Mouse (Mus musculus): Measurements from ENCODE around the gene Cacna1d.
A peak's percentile ranks its signal among the peaks of the same experiment; 100 is the strongest.

The Cacna1d gene

DNA sequence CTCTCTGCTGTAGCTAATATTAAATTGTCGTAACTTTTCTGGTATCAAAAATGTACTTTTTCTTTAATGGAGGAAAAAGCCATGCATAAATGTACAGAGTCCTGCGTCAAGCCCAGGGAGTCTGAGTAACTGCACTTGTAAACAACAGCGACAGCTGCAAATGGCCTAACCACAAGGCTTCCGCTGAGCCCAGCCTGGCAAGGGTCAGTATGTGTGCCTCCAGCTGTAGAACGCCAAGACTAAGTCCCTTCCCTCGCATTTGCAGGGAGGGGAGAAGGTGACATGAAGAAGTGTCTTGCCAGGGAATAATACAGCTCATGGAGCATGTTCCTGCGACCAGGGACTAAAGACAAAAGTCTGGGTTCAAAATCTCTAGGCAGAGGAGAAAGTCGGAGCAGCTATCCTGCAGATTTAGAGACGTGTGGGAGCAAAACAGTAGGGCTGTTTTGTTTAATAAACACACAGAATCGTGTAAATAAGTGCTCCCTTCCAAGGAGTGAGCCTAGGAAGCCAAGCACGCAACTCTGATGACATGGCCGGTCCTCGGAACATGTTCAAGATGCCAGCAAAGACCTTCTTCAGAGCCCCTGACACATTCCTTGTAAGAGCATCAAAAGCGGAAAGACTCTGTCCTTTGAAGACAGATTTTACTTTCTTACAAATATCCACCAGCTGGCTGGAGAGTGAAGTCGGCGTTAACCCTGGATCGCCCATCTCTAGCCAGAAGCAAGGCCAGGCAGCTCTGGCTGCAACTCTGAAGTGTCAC lies 160.7 kb downstream of the Cacna1d start:
- DNase-seq (ENCODE audit: low spot score in 2 of 2), result no peak

DNA sequence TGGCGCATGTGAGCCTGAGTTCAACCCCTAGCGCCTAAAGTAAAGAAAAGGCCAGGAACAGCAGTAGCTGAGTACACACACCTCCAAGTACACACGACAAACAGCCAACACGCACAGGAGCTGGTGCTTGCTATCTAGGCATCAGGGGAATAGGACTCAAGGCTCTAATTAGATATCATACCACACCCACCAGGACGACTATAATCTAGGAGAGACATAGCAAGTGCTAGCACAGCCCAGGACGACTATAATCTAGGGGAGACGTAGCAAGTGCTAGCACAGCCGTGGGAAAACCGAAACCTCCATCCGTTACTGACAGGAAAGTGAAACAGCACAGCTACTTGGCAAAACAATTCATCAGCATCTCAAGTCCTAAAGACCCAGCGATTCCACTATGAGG lies 162.1 kb downstream of the Cacna1d start:
- no peak for DNase-seq (ENCODE audit: low spot score in 2 of 2)

DNA sequence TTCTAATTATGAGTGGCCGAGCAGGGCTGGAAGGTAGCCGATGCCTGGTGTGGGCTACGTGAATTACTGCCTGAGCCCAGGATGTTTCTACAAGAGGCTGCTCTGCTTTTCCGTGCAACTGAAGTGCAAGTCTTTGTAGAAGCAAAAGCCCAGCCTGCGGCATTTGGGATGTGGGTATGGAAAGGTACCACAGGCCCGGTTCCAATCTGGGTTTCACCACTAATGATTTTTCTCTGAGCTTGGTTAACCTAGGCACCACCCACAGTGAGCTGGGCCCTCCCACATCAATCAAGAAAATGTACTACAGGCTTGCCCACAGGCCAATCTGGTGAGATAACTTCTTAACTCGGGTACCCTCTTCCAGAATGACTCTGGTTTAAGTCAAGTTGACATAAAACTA lies 163.8 kb downstream of the Cacna1d start:
- DNase-seq (ENCODE audit: low spot score in 2 of 2), result no peak

DNA sequence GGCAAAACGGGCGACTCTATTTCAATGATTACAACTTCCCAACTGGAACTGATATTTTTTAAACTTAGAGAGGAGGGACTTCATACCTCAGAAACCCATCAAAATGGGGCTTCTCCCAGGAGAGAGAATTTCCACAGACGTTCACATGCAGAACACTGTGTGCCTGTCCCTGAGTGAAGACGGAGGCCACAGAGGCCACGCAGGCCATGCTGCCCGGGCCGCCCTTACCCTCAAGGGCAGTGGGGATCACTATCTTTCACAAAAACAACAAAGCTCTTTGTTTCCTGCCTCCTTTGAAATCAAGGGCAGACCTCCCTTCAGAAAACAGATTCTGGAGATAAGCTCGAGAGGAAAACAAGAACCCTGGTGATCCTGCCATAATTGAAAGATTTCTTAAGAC lies 164.2 kb downstream of the Cacna1d start:
- no peak for DNase-seq (ENCODE audit: low spot score in 2 of 2)

DNA sequence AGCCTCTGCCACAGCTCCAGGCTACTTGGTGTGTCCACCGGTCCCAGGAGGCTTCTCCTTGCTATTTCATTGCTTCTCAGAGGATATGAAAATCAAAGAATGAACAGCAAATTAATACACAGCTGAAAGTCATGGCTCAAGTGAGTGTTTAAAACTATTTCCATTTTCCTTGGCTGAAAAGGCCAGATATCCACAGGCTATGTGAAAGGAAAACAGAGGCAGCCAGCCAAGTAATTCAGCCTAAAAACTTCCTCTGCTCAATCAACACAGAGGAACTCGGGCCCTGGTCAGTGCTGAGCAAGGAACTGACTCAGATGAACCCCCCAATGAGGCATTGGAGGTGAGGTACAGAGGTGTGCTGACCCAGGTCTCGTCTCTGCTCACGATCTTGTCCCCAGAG lies 165.0 kb downstream of the Cacna1d start:
- DNase-seq (ENCODE audit: low spot score in 2 of 2), result no peak

DNA sequence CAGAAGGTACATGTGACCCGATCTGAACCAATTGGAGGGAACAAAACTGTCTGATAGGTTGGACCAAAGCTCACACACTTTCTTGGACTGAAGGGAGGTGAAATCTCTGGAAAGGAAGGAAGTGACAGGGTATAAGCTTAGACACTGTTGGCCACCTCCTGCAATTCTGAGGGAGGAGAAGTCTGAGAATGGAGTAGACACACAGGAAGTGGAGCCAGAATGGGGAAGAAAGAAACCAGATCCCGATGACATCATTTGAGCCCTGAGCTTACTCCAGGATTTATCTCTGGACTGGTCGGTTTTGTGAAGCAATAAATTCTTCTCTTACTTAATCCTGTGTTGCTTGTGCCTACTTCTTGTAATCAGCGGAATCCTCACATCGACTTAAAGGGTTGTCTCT lies 166.3 kb downstream of the Cacna1d start:
- no peak for DNase-seq (ENCODE audit: low spot score in 2 of 2)

DNA sequence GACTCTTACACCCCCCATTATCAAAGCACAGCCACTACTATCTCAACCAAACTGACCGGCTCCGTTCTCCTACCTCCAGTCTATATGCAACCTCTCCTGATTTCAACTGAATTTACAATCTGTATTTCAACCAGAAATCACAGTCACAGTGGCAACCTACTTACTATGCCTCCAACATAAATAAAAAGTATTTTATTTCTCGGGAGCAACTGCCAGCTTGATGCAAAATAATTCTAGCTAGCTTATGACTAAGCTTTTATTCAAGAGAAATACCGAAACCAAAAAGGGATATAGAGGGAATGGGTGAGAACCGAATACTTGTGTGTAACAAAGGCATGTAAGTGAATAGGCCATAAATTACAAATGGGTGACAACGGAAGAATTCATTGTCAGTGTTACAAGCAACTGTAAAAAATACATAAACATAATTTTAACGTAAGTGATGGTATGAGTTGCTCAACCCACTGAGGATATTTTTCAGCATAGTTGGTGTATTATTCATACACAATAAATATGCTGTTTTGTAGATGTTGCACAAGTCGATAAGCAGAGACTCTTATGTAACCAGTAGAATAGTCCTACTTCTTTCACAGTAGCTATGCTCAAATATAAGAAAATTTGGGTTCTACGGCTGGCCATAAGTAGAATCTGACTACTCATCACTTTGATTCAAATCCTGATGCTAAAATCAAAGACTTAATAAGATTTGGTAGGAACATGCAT lies 172.4 kb downstream of the Cacna1d start:
- no peak for DNase-seq (ENCODE audit: low spot score in 2 of 2)

DNA sequence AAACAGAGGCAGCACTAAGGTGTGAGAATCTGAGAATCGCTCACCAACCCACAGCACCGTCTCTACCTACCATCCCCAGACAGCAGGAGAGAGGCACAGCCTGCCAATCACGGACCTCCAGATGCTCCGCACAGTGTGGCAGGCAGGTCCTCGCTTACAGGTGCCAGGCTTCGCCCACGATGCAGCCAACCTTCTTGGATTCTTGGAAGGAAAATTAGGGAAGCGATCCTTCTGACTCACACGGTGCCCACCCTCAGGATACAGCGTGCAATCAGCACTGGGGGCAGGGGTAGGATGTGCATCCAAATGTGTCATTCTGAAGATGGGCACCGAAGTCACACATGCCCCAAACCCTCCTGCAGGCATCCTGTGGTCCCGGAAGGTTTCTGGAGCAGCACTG lies 173.0 kb downstream of the Cacna1d start:
- DNase-seq (ENCODE audit: low spot score in 2 of 2), result peak; percentile 28 to 81

DNA sequence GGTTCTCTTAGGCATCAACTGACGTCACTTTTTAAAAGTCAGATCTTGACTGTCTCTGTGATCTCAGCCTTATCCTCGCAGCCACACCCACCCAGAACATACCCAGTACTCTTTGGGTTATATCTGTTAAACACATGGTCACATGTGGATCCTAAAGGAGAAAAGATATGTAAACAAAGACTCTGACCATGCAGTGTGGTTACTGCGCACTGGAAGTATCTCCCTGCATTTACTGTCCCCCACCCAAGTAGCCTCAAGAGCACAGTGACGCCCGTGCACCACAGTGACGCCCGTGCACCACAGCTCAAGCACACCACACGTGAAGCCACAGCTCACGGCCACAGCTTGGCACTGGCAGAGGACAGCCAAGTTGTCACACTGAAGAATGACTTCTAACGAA lies 173.6 kb downstream of the Cacna1d start:
- DNase-seq (ENCODE audit: low spot score in 2 of 2), result no peak

DNA sequence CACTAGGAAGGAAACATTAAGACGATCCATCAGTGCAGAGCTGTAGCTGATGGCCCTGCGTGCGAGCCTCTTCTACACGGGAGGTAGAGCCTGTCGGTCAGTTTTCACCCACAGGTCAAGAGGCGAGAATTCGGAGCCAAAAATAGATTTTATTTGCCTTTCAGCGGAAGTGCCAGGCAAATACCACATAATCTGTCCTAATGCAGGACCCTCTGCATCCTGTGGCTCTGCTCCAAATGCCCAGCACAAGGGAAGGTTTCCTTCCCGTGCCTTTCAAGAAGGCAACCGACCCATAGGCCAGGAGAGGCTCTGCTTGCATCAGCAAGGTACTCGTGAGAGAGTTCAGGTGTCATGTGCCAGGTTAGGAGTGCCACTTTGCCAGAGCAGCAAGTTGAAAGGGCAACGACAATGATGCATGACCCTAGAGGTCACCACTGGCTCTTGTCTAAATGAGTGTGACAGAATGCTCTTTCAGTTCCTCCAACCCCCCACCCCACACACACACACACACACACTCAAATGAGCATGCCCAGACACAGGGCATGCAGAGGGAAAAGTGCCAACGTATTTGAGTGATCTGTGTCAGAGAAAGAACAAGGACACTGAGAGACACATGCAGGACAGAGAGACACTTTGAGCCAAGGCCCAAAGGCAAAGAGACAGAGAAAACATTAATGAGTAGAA lies 179.9 kb downstream of the Cacna1d start:
- DNase-seq (ENCODE audit: low spot score in 2 of 2), result no peak

DNA sequence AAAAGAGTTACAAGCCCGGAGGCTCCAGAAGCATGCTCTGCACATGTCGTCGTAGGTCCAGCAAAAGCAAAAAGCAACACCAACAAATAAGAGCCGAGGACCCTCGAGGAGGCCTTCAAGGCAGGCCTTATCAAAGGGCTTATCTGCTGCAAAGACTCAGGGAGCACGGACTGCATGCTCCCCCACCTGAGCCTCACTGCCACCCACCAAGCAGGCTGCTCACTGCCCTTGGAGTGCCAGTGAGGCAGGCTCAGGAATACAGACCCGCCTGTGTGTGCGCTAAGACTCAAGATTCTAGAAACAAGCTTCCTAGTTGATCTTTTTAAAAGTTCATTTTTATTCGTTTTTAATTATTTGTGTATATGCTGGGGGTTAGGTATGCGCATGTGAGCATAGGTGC lies 181.0 kb downstream of the Cacna1d start:
- DNase-seq (ENCODE audit: low spot score in 2 of 2), result no peak

DNA sequence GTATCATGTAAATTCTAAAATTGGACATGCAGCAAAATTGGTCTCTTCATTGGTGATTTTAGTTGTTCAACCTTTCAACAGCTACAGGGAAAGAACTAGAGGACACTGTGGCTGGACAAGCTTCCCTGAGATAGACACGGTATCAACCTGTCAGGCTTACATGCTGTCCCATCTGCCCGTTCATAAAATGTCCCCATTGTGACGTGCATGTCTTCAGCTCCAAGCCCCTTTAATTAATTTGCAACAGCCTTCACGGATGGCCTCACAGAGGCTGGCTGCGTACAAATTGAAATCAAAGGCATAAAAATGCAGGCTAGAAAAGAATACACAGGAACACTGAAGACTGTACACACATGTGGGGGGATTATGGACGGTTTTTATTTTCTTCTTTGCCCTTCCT lies 185.0 kb downstream of the Cacna1d start:
- DNase-seq (ENCODE audit: low spot score in 2 of 2), result no peak

DNA sequence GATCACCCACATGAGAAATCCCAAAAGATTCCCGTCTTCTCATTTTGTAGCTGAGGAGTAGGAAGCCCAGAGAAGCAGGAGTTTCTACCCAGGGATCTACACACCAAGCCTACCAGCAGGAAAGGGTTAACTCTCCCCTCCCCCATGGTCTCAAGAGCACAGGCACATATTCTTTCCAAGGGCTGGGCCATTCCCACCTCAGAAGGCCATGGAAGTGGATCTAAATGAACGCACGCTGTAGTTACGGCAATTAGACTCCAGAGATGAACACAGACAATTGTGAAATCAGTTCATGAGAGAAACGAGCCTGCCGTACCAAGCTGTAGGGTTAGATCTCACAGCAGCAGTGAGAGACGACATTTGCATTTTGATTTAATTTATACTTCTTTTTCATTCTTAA lies 191.3 kb downstream of the Cacna1d start:
- no peak for DNase-seq (ENCODE audit: low spot score in 2 of 2)

DNA sequence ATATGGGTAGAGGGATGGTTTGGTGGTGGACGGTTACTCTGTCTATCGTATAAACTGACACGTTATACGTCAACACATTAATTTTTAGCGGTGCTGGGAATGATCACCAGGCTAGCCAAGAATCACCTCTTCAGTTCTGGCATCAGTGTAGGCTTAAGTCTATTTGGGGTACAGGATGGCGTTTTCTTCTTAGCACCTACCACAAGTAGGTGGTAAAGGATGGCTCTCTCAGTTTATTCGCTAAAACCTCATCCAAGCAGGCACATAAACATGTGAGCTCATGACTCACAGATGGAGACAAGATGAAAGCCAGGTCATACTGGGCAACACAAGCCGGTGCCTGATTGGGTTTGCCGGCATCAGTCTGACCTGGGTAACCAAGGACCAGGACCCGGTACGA lies 193.8 kb downstream of the Cacna1d start:
- DNase-seq (ENCODE audit: low spot score in 2 of 2), result no peak

DNA sequence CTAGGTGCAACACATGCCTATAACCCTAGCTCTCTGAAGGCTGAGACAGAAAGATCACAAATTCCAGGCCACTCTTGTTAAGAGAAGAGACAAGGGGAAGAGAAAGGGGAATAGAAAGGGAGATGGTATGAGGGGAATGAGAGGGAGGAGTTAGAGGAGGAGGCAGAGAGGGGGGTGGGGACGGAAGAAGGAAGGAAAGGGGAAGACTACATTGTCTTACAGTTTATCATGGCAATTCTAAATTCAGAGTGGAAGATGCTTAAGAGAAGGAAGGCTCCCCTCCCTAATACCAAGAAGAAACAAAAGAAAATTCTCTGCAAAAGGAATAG lies 199.2 kb downstream of the Cacna1d start:
- DNase-seq (ENCODE audit: low spot score in 2 of 2), result no peak

DNA sequence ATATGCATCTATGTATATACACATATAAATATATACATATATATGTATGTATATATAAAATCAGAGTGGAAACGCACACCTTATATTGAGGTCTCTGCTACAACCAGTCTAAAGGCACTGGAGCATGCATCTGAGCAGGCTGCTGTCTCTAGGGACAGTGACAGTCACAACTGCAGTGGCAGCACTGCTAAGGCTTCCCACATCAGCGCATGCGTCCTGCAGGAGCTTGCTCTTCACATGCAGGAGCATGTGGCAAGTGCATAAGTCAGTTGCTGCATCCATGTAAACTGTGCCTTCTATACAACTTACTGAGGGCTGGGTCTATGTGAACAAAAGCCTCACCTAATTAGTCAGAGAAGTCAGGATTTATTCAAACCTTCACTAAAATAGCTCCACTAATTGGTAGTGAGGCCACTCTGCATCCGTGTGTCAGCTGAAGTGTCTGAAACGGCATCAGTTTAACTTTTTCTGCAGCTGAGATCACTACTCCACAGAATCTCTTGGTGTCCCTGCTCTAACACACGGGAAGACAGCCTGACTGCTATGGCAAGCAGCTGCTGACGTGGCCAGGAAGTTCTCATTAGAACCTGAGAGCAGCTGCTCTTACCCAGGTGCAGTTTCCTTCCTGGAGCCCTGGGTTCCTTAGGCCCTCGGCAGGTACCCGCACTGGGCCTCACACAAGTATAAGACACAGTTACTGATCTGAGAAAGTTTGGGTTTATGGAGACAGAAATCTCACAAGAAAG lies 199.7 kb downstream of the Cacna1d start:
- DNase-seq (ENCODE audit: low spot score in 2 of 2), result no peak

DNA sequence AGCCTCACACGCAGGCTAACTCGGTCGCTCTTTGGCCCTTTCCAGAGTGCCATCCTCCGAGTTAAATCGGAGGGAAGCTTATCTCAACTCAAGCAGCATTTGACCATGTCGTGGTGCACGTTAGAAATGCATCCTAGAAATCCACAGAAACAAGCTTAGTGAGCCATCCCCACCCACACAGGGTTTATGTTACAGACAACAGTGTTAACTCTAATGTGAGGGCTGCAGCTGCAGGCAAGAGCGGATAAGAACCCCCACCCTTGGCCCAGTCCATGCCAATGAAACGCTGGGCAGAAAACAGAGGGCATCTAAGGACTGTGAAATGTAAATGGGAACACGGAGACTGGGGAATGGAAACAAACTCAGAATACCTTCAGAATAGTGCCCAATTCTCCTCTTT lies 206.8 kb downstream of the Cacna1d start:
- DNase-seq (ENCODE audit: low spot score in 2 of 2), result no peak

DNA sequence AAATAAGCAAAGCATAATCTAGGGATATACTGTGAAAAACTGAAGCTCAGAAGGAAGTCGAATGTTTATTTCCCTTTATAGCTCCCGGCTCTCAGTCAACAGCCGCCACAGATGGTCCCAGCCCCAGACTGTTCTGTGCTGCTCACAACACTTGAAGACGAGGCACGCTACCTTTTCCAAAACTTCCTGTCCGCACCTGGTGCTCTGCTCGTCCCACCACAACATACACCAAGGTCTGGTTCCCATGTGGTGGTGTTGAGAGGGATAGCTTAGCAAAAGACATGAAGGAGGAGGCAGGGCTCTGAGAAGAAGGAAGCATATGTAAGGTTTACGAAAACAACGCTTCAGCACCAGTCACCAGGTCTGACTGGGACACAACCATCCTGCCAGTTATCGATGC lies 207.2 kb downstream of the Cacna1d start:
- DNase-seq (ENCODE audit: low spot score in 2 of 2), result peak in 1 of 2 experiments; percentile 73

DNA sequence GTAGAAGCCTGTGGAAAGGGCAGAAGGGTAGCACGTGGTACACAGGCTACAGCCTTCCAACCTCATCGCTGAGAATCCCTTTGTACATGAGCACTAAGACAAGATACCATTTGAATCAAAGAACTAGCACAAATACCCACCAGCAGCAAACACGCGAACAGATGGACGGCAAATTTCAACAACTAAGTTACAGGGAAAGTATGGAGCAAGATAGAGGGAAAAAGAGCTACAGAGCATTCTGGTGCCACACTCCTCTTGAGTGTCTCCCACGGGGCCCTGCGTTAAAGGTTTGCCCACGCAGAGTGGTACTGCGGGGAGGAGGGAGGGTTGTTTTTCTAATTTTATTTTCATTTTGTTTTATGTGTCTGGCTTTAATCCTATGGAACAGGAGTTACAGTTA lies 215.7 kb downstream of the Cacna1d start:
- peak in 1 of 2 experiments; percentile 24 for DNase-seq (ENCODE audit: low spot score in 2 of 2)

DNA sequence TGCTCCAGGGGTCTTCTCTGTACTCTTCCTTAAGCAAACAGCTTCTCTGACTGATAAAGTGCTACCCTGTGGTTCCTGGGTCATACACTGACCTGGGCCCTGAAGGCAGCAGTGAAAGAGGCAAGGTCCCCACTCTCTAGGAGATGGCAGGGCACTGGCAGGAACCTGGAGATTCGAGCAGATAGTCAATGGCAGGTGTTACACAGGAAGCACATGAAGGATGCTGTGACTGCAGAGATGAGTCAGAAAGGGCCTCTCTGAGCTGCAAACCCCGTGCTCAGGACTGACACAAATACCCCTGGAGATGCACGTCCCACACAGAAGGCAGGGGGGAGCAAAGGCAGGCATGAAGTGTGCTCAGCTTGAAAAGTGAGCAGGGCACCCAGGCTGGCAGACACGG lies 218.3 kb downstream of the Cacna1d start:
- DNase-seq (ENCODE audit: low spot score in 2 of 2), result no peak

DNA sequence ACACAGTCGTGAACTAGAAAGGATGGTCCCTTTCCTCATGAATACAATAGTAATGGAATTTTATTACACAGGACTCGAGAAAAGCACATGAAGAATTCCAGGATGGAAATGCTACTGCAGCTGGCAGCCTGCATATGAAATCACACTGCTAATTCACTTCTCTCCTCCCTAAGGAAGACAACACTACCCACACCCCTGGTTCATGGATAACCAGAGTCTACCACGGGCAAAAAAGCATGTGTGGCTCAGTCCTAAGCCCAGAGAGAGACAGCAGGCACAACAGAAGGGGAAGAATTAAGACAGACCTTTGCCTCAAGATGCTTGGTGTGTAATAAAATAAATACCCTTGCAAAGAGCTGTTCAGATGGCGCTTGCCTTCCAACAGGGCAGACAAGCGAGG lies 218.7 kb downstream of the Cacna1d start:
- no peak for DNase-seq (ENCODE audit: low spot score in 2 of 2)

DNA sequence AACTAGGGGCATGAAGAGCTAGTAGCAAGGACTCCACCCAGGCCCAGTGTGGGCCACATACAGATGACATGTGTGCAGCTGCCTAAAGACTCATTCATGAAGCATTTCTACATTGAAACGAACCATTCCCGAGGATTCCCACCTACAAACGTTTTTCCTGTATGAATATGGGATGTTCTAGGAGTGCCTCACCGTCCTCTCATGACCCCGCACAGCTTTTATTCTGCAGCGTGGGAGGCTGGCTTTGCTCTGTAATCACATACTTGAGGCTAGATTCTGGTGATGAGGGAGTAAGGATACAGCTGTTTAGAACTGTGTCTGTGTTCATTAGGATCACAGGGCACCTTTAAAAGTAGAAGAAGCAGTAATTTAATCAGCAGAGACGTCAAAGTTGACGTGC lies 219.4 kb downstream of the Cacna1d start:
- DNase-seq (ENCODE audit: low spot score in 2 of 2), result no peak

All from left cerebral cortex, adult 9 months (tissue).